Mouse (Mus musculus) inflammation-experienced regulatory T-cells, adult 16 weeks (primary cell): ENCODE data around the gene Npas1. TPM values are rescaled to one million over a fixed set of nuclear protein-coding genes. Genes with fewer than 3 reads are reported as not detected.

Experiments used
- polyA plus RNA-seq: library from polyadenylated mRNA; unstranded; fragments of 100-300 nt; shearing (Covaris generic); gene quantifications from one replicate; pipeline ENCODE4 v1.2.1, GENCODE M21; 2017

Npas1 gene
- not detected for polyA plus RNA-seq

GRCm38 (mm10) chr7:16477628-16478027, at the start of gene Npas1:
TSS of gene Npas1 (minus strand) at chr7:16477728.

GRCm38 (mm10) chr7:16452587-16453073, 24.9 kb downstream of the Npas1 start, which contains the start of gene Tmem160:
TSS of gene Tmem160 (plus strand) at chr7:16452779.

Other genes starting within 250 kb of the Npas1 start
- gene C5ar2, start 233.6 kb downstream of the Npas1 start, polyA plus RNA-seq, result 0.09 TPM
- gene C5ar1, start 218.2 kb downstream of the Npas1 start, polyA plus RNA-seq, result not detected
- gene Inafm1, start 204.1 kb downstream of the Npas1 start, polyA plus RNA-seq, result 1.1 TPM
- 58.0 TPM for gene Ccdc9, start 190.9 kb downstream of the Npas1 start, polyA plus RNA-seq
- gene Bbc3, start 169.3 kb downstream of the Npas1 start, polyA plus RNA-seq, result 9.8 TPM
- 156 TPM for gene Sae1, start 89.9 kb downstream of the Npas1 start, polyA plus RNA-seq
- 25.3 TPM for gene Zc3h4, start 76.8 kb downstream of the Npas1 start, polyA plus RNA-seq
- gene Tmem160, start 24.9 kb downstream of the Npas1 start, polyA plus RNA-seq, result 10.9 TPM
- 4.8 TPM for gene Arhgap35, start 137.3 kb upstream of the Npas1 start, polyA plus RNA-seq
- gene Ceacam15, start 198.0 kb upstream of the Npas1 start, polyA plus RNA-seq, result 1.7 TPM
- not detected for gene Ceacam9, start 244.2 kb upstream of the Npas1 start, polyA plus RNA-seq